ENCODE assay signal across 11 mouse cellular contexts in the genomic region with DNA sequence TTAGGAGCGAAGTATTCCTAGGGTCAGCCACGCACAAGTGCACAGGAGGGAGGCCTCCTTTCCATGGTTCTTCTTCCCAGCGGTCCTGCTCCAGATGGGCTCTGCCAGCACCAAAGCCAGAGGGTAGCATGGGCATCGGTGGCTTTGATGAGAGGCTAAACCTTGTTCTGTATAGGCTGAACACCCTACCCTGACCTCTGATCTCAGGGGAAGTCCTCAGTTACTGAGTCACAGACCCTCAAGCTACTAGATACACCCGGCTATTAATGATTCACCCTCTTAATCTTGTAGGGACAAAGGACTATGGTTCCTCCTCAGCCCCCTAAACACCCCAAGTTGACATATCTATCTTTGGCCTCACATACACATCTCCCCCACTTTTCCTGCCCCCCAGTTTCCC. TPM values are rescaled to one million over a fixed set of nuclear protein-coding genes. Genes with fewer than 3 reads are reported as not detected.
DNase-seq lines count a peak whose midpoint lies in the region; ATAC-seq and TF ChIP-seq lines count a peak whose summit lies in the region.
"Had no signal": no experiment of that assay in that cellular context is flagged by ENCODE, and none has a peak within 500 bp of the region (broad histone marks: within the 10 kb centered on the region; RNA-seq: fewer than 3 reads in every experiment).

No protein-coding gene starts in this region.

- TF ChIP-seq EP300 in liver, postnatal 0 days (IDR thresholded peaks at IDR 0.05; ENCODE audit: low read depth): no peak

- no peaks in the 10 kb centered on the region; the same call in 1 of the 2 replicates for H3K36me3 ChIP-seq in liver, embryonic 11.5 days (ENCODE audit: control insufficient read depth, insufficient read depth, low read length)
- no peaks in the 10 kb centered on the region for H3K36me3 ChIP-seq in liver, postnatal 0 days (replicated peaks; ENCODE audit: insufficient read depth, low read length)
- H3K36me3 ChIP-seq in embryonic facial prominence, embryonic 12.5 days: peaks cover 37% of the 10 kb centered on the region
- H3K36me3 ChIP-seq in hindbrain, embryonic 15.5 days: 0 out of 2 replicates have a peak, but pooled peaks cover 10% of the 10 kb centered on the region
- H3K36me3 ChIP-seq in neural tube, embryonic 13.5 days: peaks cover 55% of the 10 kb centered on the region

- WGBS in liver, embryonic 11.5 days: 67% methylated on average over 5 of the region's 5 CpGs
- WGBS in liver, postnatal 0 days (ENCODE audit: insufficient replicate concordance): 71% methylated on average over 5 of the region's 5 CpGs
- WGBS in embryonic facial prominence, embryonic 12.5 days: 54% methylated on average over 5 of the region's 5 CpGs
- 51% methylated on average over 5 of the region's 5 CpGs for WGBS in hindbrain, embryonic 15.5 days
- WGBS in neural tube, embryonic 13.5 days: 63% methylated on average over 5 of the region's 5 CpGs

- H3K27me3 ChIP-seq in liver, embryonic 11.5 days (replicated peaks; ENCODE audit: control insufficient read depth, insufficient read depth, low read length): peaks cover 8% of the 10 kb centered on the region
- H3K27me3 ChIP-seq in liver, postnatal 0 days (ENCODE audit: insufficient read depth, low read length): peaks cover 22% of the 10 kb centered on the region
- H3K27me3 ChIP-seq in embryonic facial prominence, embryonic 12.5 days: no peaks in the 10 kb centered on the region
- no peaks in the 10 kb centered on the region for H3K27me3 ChIP-seq in hindbrain, embryonic 15.5 days
- H3K27me3 ChIP-seq in neural tube, embryonic 13.5 days: no peaks in the 10 kb centered on the region
- H3K27me3 ChIP-seq: heart, embryonic 15.5 days had no signal

- no peak overlapping the region for H3K9ac ChIP-seq in liver, embryonic 11.5 days (ENCODE audit: low read depth, low read length)
- H3K9ac ChIP-seq in liver, postnatal 0 days (replicated peaks): no peak overlapping the region
- H3K9ac ChIP-seq in embryonic facial prominence, embryonic 12.5 days: no peak overlapping the region
- no peak overlapping the region for H3K9ac ChIP-seq in hindbrain, embryonic 15.5 days
- peak overlapping the region; percentile 95; the same call in 1 of the 2 replicates for H3K9ac ChIP-seq in neural tube, embryonic 13.5 days
- H3K9ac ChIP-seq: heart, embryonic 15.5 days had no signal

- peak overlapping the region; percentile 99 for H3K4me2 ChIP-seq in liver, embryonic 11.5 days
- no peak overlapping the region for H3K4me2 ChIP-seq in liver, postnatal 0 days (ENCODE audit: low read depth, low read length)
- 0 out of 2 replicates have a peak overlapping the region, but pooled peaks have one; percentile 25 for H3K4me2 ChIP-seq in embryonic facial prominence, embryonic 12.5 days (replicated peaks)
- H3K4me2 ChIP-seq in hindbrain, embryonic 15.5 days: peak overlapping the region; percentile 80
- H3K4me2 ChIP-seq in neural tube, embryonic 13.5 days: peak overlapping the region; percentile 88
- H3K4me2 ChIP-seq: heart, embryonic 15.5 days had no signal

- no peak for DNase-seq in liver, embryonic 11.5 days (ENCODE audit: low spot score)
- DNase-seq in liver, postnatal 0 days: no peak
- no peak for DNase-seq in ovary, postnatal 36 days (ENCODE audit: low spot score)
- DNase-seq in layer of hippocampus, postnatal 10 days (ENCODE audit: low spot score in 2 of 2): no peak
- DNase-seq: layer of hippocampus, adult 9-11 months; right cerebral cortex, postnatal 14 days had no signal

- peaks cover 48% of the 10 kb centered on the region for H3K4me1 ChIP-seq in liver, embryonic 11.5 days (replicated peaks; ENCODE audit: control insufficient read depth, insufficient read depth, low read length)
- peaks cover 38% of the 10 kb centered on the region for H3K4me1 ChIP-seq in liver, postnatal 0 days (ENCODE audit: insufficient read depth)
- peaks cover 57% of the 10 kb centered on the region for H3K4me1 ChIP-seq in embryonic facial prominence, embryonic 12.5 days
- H3K4me1 ChIP-seq in hindbrain, embryonic 15.5 days (replicated peaks): peaks cover 79% of the 10 kb centered on the region
- peaks cover 77% of the 10 kb centered on the region for H3K4me1 ChIP-seq in neural tube, embryonic 13.5 days (replicated peaks)

- no peak overlapping the region for H3K27ac ChIP-seq in liver, embryonic 11.5 days (ENCODE audit: low read depth, low read length)
- no peak overlapping the region for H3K27ac ChIP-seq in liver, postnatal 0 days (ENCODE audit: low read depth)
- no peak overlapping the region for H3K27ac ChIP-seq in embryonic facial prominence, embryonic 12.5 days
- no peak overlapping the region for H3K27ac ChIP-seq in hindbrain, embryonic 15.5 days (replicated peaks)
- no peak overlapping the region for H3K27ac ChIP-seq in neural tube, embryonic 13.5 days (replicated peaks)
- H3K27ac ChIP-seq: heart, embryonic 15.5 days had no signal

- no peaks in the 10 kb centered on the region for H3K9me3 ChIP-seq in liver, embryonic 11.5 days (ENCODE audit: control insufficient read depth, low read length)
- H3K9me3 ChIP-seq in liver, postnatal 0 days (ENCODE audit: low read length): no peaks in the 10 kb centered on the region
- H3K9me3 ChIP-seq in embryonic facial prominence, embryonic 12.5 days: no peaks in the 10 kb centered on the region
- no peaks in the 10 kb centered on the region for H3K9me3 ChIP-seq in hindbrain, embryonic 15.5 days
- H3K9me3 ChIP-seq in neural tube, embryonic 13.5 days: no peaks in the 10 kb centered on the region
- H3K9me3 ChIP-seq: heart, embryonic 15.5 days had no signal

- ATAC-seq in liver, embryonic 11.5 days (replicated peaks; ENCODE audit: low FRiP score): no peak
- ATAC-seq in liver, postnatal 0 days: no peak
- ATAC-seq in embryonic facial prominence, embryonic 12.5 days (ENCODE audit: insufficient number of reproducible peaks, insufficient read depth, low FRiP score, low TSS enrichment): no peak
- no peak for ATAC-seq in hindbrain, embryonic 15.5 days (ENCODE audit: low FRiP score, low read depth)
- no peak for ATAC-seq in neural tube, embryonic 13.5 days (ENCODE audit: low read depth)
- ATAC-seq: activated CD4-positive, CD25-positive, alpha-beta regulatory T cell, adult 4 months had no signal

- TF ChIP-seq CTCF in liver, postnatal 0 days (IDR thresholded peaks at IDR 0.05; ENCODE audit: low read depth): no peak

- H3K4me3 ChIP-seq in liver, embryonic 11.5 days (ENCODE audit: low read depth, low read length): 0 out of 2 replicates have a peak overlapping the region, but pooled peaks have one; percentile 7
- H3K4me3 ChIP-seq in liver, postnatal 0 days (ENCODE audit: low read depth, low read length): no peak overlapping the region
- H3K4me3 ChIP-seq in embryonic facial prominence, embryonic 12.5 days: no peak overlapping the region
- no peak overlapping the region for H3K4me3 ChIP-seq in hindbrain, embryonic 15.5 days
- peak overlapping the region; percentile 91 for H3K4me3 ChIP-seq in neural tube, embryonic 13.5 days
- H3K4me3 ChIP-seq: heart, embryonic 15.5 days had no signal

RNA-seq across cellular contexts. Expression of a gene that starts 3.4 kb away (rescaled TPM):
- polyA plus RNA-seq in liver, embryonic 11.5 days (2014; fragmentation: Nextera tagmentation; extraction: Ambion mirVana): 31.6 and 35.5 TPM in 2 replicates
- polyA plus RNA-seq in liver, postnatal 0 days (2015; fragmentation: Nextera tagmentation; extraction: Ambion mirVana): 4.4 and 5.2 TPM in 2 replicates
- 100.0 and 101 TPM in 2 replicates for polyA plus RNA-seq in embryonic facial prominence, embryonic 12.5 days (2016; fragmentation: Nextera tagmentation; extraction: Ambion mirVana)
- polyA plus RNA-seq in hindbrain, embryonic 15.5 days (2015; fragmentation: Nextera tagmentation; extraction: Ambion mirVana): 116 TPM in 2 replicates
- 120 and 122 TPM in 2 replicates for polyA plus RNA-seq in neural tube, embryonic 13.5 days (2015; fragmentation: Nextera tagmentation; extraction: Ambion mirVana)
- total RNA-seq in layer of hippocampus, postnatal 10 days (2021): 100 to 1,000 TPM; 256 to 262 TPM

RNA-seq across cellular contexts. Expression of a gene that starts 6.7 kb away (rescaled TPM):
- polyA plus RNA-seq in liver, embryonic 11.5 days (2014; fragmentation: Nextera tagmentation; extraction: Ambion mirVana): 0.47 and 0.51 TPM in 2 replicates
- 33.0 and 39.8 TPM in 2 replicates for polyA plus RNA-seq in liver, postnatal 0 days (2015; fragmentation: Nextera tagmentation; extraction: Ambion mirVana)
- 1.1 and 1.3 TPM in 2 replicates for polyA plus RNA-seq in embryonic facial prominence, embryonic 12.5 days (2016; fragmentation: Nextera tagmentation; extraction: Ambion mirVana)
- 1.5 and 5.1 TPM in 2 replicates for polyA plus RNA-seq in hindbrain, embryonic 15.5 days (2015; fragmentation: Nextera tagmentation; extraction: Ambion mirVana)
- polyA plus RNA-seq in neural tube, embryonic 13.5 days (2015; fragmentation: Nextera tagmentation; extraction: Ambion mirVana): 0.84 and 2.2 TPM in 2 replicates
- not detected for total RNA-seq in layer of hippocampus, postnatal 10 days (2021)

RNA-seq across cellular contexts. Expression of a gene that starts 9.2 kb away (rescaled TPM):
- 0.08 and 0.73 TPM in 2 replicates for polyA plus RNA-seq in liver, embryonic 11.5 days (2014; fragmentation: Nextera tagmentation; extraction: Ambion mirVana)
- 1.7 and 1.9 TPM in 2 replicates for polyA plus RNA-seq in liver, postnatal 0 days (2015; fragmentation: Nextera tagmentation; extraction: Ambion mirVana)
- polyA plus RNA-seq in embryonic facial prominence, embryonic 12.5 days (2016; fragmentation: Nextera tagmentation; extraction: Ambion mirVana): 2.0 and 3.1 TPM in 2 replicates
- polyA plus RNA-seq in hindbrain, embryonic 15.5 days (2015; fragmentation: Nextera tagmentation; extraction: Ambion mirVana): 4.5 and 5.0 TPM in 2 replicates
- 5.1 and 5.6 TPM in 2 replicates for polyA plus RNA-seq in neural tube, embryonic 13.5 days (2015; fragmentation: Nextera tagmentation; extraction: Ambion mirVana)
- 1 to 10 TPM; 6.1 to 6.3 TPM for total RNA-seq in layer of hippocampus, postnatal 10 days (2021)

RNA-seq across cellular contexts. Expression of a gene that starts 21.8 kb away (rescaled TPM):
- polyA plus RNA-seq in liver, embryonic 11.5 days (2014; fragmentation: Nextera tagmentation; extraction: Ambion mirVana): 0.25 TPM in 2 replicates
- polyA plus RNA-seq in liver, postnatal 0 days (2015; fragmentation: Nextera tagmentation; extraction: Ambion mirVana): 0.08 and 0.19 TPM in 2 replicates
- 0.70 and 1.1 TPM in 2 replicates for polyA plus RNA-seq in embryonic facial prominence, embryonic 12.5 days (2016; fragmentation: Nextera tagmentation; extraction: Ambion mirVana)
- 1.9 and 2.5 TPM in 2 replicates for polyA plus RNA-seq in hindbrain, embryonic 15.5 days (2015; fragmentation: Nextera tagmentation; extraction: Ambion mirVana)
- 1.8 TPM in 2 replicates for polyA plus RNA-seq in neural tube, embryonic 13.5 days (2015; fragmentation: Nextera tagmentation; extraction: Ambion mirVana)
- total RNA-seq in layer of hippocampus, postnatal 10 days (2021): under 1 TPM; 0.38 to 0.55 TPM

RNA-seq across cellular contexts. Expression of a gene that starts 40.8 kb away (rescaled TPM):
- polyA plus RNA-seq in liver, embryonic 11.5 days (2014; fragmentation: Nextera tagmentation; extraction: Ambion mirVana): 9.1 and 11.8 TPM in 2 replicates
- 2.0 and 2.3 TPM in 2 replicates for polyA plus RNA-seq in liver, postnatal 0 days (2015; fragmentation: Nextera tagmentation; extraction: Ambion mirVana)
- 32.5 and 35.7 TPM in 2 replicates for polyA plus RNA-seq in embryonic facial prominence, embryonic 12.5 days (2016; fragmentation: Nextera tagmentation; extraction: Ambion mirVana)
- polyA plus RNA-seq in hindbrain, embryonic 15.5 days (2015; fragmentation: Nextera tagmentation; extraction: Ambion mirVana): 26.1 and 30.4 TPM in 2 replicates
- polyA plus RNA-seq in neural tube, embryonic 13.5 days (2015; fragmentation: Nextera tagmentation; extraction: Ambion mirVana): 26.1 and 27.3 TPM in 2 replicates
- 10 to 100 TPM; 36.4 to 41.9 TPM for total RNA-seq in layer of hippocampus, postnatal 10 days (2021)

Comparison
In these comparisons a context has a peak if more than half of its experiments do, and no peak if none do; other contexts are left out.
1. H3K4me3 ChIP-seq: peak in liver, embryonic 11.5 days (single experiment) and neural tube, embryonic 13.5 days (single experiment); none in liver, postnatal 0 days (single experiment), embryonic facial prominence, embryonic 12.5 days (single experiment) and hindbrain, embryonic 15.5 days (single experiment).